Mouse (Mus musculus) ovary, postnatal 10 days (tissue): ENCODE results near the gene Cmtm7.

Experiments
- DNase-seq: peaks from one replicate; pipeline ENCODE4 v3.0.0; 2022; ENCODE audit warnings: low spot score

Cmtm7 gene

GRCm38 (mm10) chr9:114794491-114794890, 12.8 kb upstream of the Cmtm7 start:
- no peak for DNase-seq

- no peak for DNase-seq
Measured at GRCm38 (mm10) chr9:114793764-114794295, 12.2 kb upstream of the Cmtm7 start.

- DNase-seq = no peak
Measured at GRCm38 (mm10) chr9:114789989-114790388, 8.3 kb upstream of the Cmtm7 start.

- no peak for DNase-seq
Measured at GRCm38 (mm10) chr9:114789557-114789956, 7.9 kb upstream of the Cmtm7 start.

- DNase-seq = no peak
Measured at GRCm38 (mm10) chr9:114788697-114789096, 7.0 kb upstream of the Cmtm7 start.

GRCm38 (mm10) chr9:114787716-114788115, 6.1 kb upstream of the Cmtm7 start:
- no peak for DNase-seq

- DNase-seq = no peak
Measured at GRCm38 (mm10) chr9:114787134-114787533, 5.5 kb upstream of the Cmtm7 start.

GRCm38 (mm10) chr9:114785432-114786125, 3.9 kb upstream of the Cmtm7 start:
- no peak for DNase-seq

- DNase-seq = no peak
Measured at GRCm38 (mm10) chr9:114780746-114781525, 720 bp downstream of the Cmtm7 start.

- DNase-seq = no peak
Measured at GRCm38 (mm10) chr9:114779984-114780745, 1.5 kb downstream of the Cmtm7 start.

GRCm38 (mm10) chr9:114778877-114779276, 2.8 kb downstream of the Cmtm7 start:
- DNase-seq = no peak

- DNase-seq = no peak
Measured at GRCm38 (mm10) chr9:114778047-114778390, 3.6 kb downstream of the Cmtm7 start.

- no peak for DNase-seq
Measured at GRCm38 (mm10) chr9:114777178-114778046, 4.2 kb downstream of the Cmtm7 start.

- no peak for DNase-seq
Measured at GRCm38 (mm10) chr9:114776361-114776760, 5.3 kb downstream of the Cmtm7 start.

- DNase-seq = no peak
Measured at GRCm38 (mm10) chr9:114775272-114775671, 6.4 kb downstream of the Cmtm7 start.

- no peak for DNase-seq
Measured at GRCm38 (mm10) chr9:114774629-114775028, 7.0 kb downstream of the Cmtm7 start.

- no peak for DNase-seq
Measured at GRCm38 (mm10) chr9:114771565-114771964, 10.1 kb downstream of the Cmtm7 start.

GRCm38 (mm10) chr9:114770224-114770623, 11.4 kb downstream of the Cmtm7 start:
- DNase-seq = no peak

- no peak for DNase-seq
Measured at GRCm38 (mm10) chr9:114768066-114768465, 13.6 kb downstream of the Cmtm7 start.

- DNase-seq = no peak
Measured at GRCm38 (mm10) chr9:114767507-114767906, 14.1 kb downstream of the Cmtm7 start.

- no peak for DNase-seq
Measured at GRCm38 (mm10) chr9:114767030-114767429, 14.6 kb downstream of the Cmtm7 start.

- DNase-seq = no peak
Measured at GRCm38 (mm10) chr9:114763341-114763740, 18.3 kb downstream of the Cmtm7 start.
